Mouse (Mus musculus) testis, adult 2 months (tissue): ENCODE results near the gene Sfswap. TPM values are rescaled to one million over a fixed set of nuclear protein-coding genes. Genes with fewer than 3 reads are reported as not detected.

Experiments
- H3K27ac ChIP-seq: fragments of 200-500 bp; 2 replicates; pipeline ENCODE4 v1.5.1; 2012; ENCODE audit warnings: low read depth, low read length; ENCODE audit not compliant: control insufficient read depth, insufficient read depth
- H3K27me3 ChIP-seq: fragments of 200-500 bp; 2 replicates; pipeline ENCODE4 v1.6.1; 2012; ENCODE audit warnings: mild to moderate bottlenecking, low read length, moderate library complexity; ENCODE audit not compliant: control insufficient read depth, insufficient read depth
- H3K36me3 ChIP-seq: fragments of 200-500 bp; 2 replicates; pipeline ENCODE4 v1.6.1; 2012; ENCODE audit warnings: mild to moderate bottlenecking, low read length; ENCODE audit not compliant: control insufficient read depth, insufficient read depth
- H3K4me1 ChIP-seq: fragments of 200-500 bp; 2 replicates; pipeline ENCODE4 v1.6.1; 2012; ENCODE audit warnings: low read length; ENCODE audit not compliant: control insufficient read depth, insufficient read depth
- H3K4me3 ChIP-seq: fragments of 200-500 bp; 2 replicates; pipeline ENCODE4 v1.5.1; 2012; ENCODE audit warnings: low read depth, mild to moderate bottlenecking, low read length, moderate library complexity, mixed read lengths; ENCODE audit not compliant: control insufficient read depth
- CTCF ChIP-seq: fragments of 200-500 bp; IDR thresholded peaks from 2 replicates; pipeline ENCODE4 v1.5.1; 2012; ENCODE audit warnings: low read depth, mild to moderate bottlenecking, inconsistent platforms, low read length, moderate library complexity; ENCODE audit not compliant: control insufficient read depth, insufficient read depth, insufficient replicate concordance
- POLR2A ChIP-seq: fragments of 200-500 bp; IDR thresholded peaks from 2 replicates; pipeline ENCODE4 v1.6.1; 2012; ENCODE audit warnings: low read depth, mild to moderate bottlenecking, inconsistent platforms, low read length, moderate library complexity; ENCODE audit not compliant: control insufficient read depth
- polyA plus RNA-seq: library from polyadenylated mRNA; depleted of rRNA; stranded (reverse); fragments of >200 nt; gene quantifications from 2 replicates; pipeline ENCODE4 v1.2.3, GENCODE M21; 2012; rRNA removed

Gene Sfswap
- polyA plus RNA-seq, result 34.1 and 37.5 TPM in 2 replicates

- H3K36me3 ChIP-seq, result peaks cover 3% of the 10 kb centered on the region
- peak within 1 kb of the TSS; percentile 99 for H3K4me3 ChIP-seq
- peak within 1 kb of the TSS; percentile 98 for H3K27ac ChIP-seq
- TF ChIP-seq CTCF (no peak), POLR2A (peak; percentile 72; the same call in 1 of the 2 replicates)
- peaks cover 10% of the 10 kb centered on the region for H3K4me1 ChIP-seq
- no peaks in the 10 kb centered on the region for H3K27me3 ChIP-seq
These were observed at the start of gene Sfswap for GRCm38 (mm10) chr5:129500722-129501634. Sfswap (plus strand) TSS chr5:129501221.

GRCm38 (mm10) chr5:129452561-129452960, 48.5 kb upstream of the Sfswap start:
- no peak overlapping the region for H3K27ac ChIP-seq
- no peaks in the 10 kb centered on the region for H3K27me3 ChIP-seq
- H3K4me3 ChIP-seq, result no peak overlapping the region
- TF ChIP-seq POLR2A (no peak), CTCF (no peak)
- H3K36me3 ChIP-seq, result no peaks in the 10 kb centered on the region
- no peaks in the 10 kb centered on the region; the same call in none of the 2 replicates for H3K4me1 ChIP-seq

GRCm38 (mm10) chr5:129454802-129455528, 46.1 kb upstream of the Sfswap start:
- no peaks in the 10 kb centered on the region; the same call in none of the 2 replicates for H3K4me1 ChIP-seq
- no peak overlapping the region; the same call in 1 of the 2 replicates for H3K27ac ChIP-seq
- H3K36me3 ChIP-seq, result no peaks in the 10 kb centered on the region
- no peak overlapping the region for H3K4me3 ChIP-seq
- TF ChIP-seq CTCF, result no peak
- no peak for TF ChIP-seq POLR2A
- no peaks in the 10 kb centered on the region for H3K27me3 ChIP-seq

- no peak overlapping the region for H3K27ac ChIP-seq
- H3K4me3 ChIP-seq, result no peak overlapping the region
- H3K4me1 ChIP-seq, result peaks cover 2% of the 10 kb centered on the region
- H3K36me3 ChIP-seq, result no peaks in the 10 kb centered on the region
- TF ChIP-seq POLR2A, result no peak
- no peak for TF ChIP-seq CTCF
- no peaks in the 10 kb centered on the region for H3K27me3 ChIP-seq
These were observed 45.5 kb upstream of the Sfswap start for GRCm38 (mm10) chr5:129455529-129455896.

GRCm38 (mm10) chr5:129456579-129457140, 44.4 kb upstream of the Sfswap start:
- Histone ChIP-seq H3K4me1 (peaks cover 2% of the 10 kb centered on the region), H3K4me3 (no peak overlapping the region), H3K27ac (no peak overlapping the region), H3K36me3 (no peaks in the 10 kb centered on the region), H3K27me3 (no peaks in the 10 kb centered on the region)
- TF ChIP-seq CTCF (0 out of 2 replicates have a peak, but pooled peaks have one; percentile 2), POLR2A (no peak)

GRCm38 (mm10) chr5:129458109-129458508, 42.9 kb upstream of the Sfswap start:
- TF ChIP-seq CTCF (no peak), POLR2A (no peak)
- peaks cover 2% of the 10 kb centered on the region for H3K4me1 ChIP-seq
- no peaks in the 10 kb centered on the region for H3K36me3 ChIP-seq
- no peak overlapping the region for H3K27ac ChIP-seq
- H3K27me3 ChIP-seq, result no peaks in the 10 kb centered on the region
- no peak overlapping the region for H3K4me3 ChIP-seq

- no peak overlapping the region for H3K27ac ChIP-seq
- TF ChIP-seq CTCF, result no peak
- no peak for TF ChIP-seq POLR2A
- H3K4me3 ChIP-seq, result no peak overlapping the region
- H3K4me1 ChIP-seq, result peaks cover 2% of the 10 kb centered on the region
- no peaks in the 10 kb centered on the region for H3K27me3 ChIP-seq
- H3K36me3 ChIP-seq, result no peaks in the 10 kb centered on the region
These were observed 42.5 kb upstream of the Sfswap start for GRCm38 (mm10) chr5:129458541-129458940.
